Mouse (Mus musculus): ENCODE results near the gene Ccn2. TPM values are rescaled to one million over a fixed set of nuclear protein-coding genes. Genes with fewer than 3 reads are reported as not detected.

The Ccn2 gene
- total and polyA plus RNA-seq, 3 experiments: not detected

DNA sequence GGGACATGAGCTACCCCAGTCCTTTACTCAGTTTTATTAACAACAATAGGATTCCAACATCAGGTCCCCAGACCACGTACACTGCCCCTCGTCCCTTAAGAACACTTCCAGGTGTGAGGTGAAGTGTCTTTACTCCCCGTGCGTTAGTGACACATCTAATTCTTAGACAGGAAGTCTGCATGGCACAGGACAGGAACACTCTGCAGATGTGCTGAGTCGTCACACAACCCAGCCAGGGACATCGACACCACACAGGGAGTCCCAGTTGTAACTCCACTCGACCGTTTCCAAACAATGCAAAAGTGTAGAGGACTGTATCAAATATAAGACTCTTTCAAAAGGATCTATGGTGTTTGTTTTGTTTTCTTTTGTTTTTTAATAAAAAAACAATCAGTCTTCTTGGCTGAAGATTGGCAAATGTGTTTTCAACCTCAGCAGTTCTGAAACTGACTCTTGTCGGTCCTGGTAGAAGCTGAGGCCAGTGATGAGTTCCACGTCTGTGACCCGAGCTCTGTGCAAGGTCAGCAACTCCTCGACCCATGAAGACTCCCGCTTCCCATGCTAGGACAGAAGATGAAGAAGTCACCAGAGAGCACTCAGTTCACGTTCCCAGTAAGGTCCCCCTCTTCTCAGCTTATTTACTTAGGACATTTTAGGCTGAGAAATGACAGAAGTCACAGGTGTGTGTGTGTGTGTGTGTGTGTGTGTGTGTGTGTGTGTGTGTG is 46.3 kb downstream of the Ccn2 start:
- dilution Hi-C loops (cut with MboI; ENCODE audit: extremely low pct_ligation_motif_present, extremely low pct_unique_long_range_greater_than_20kb, low sequenced_read_pairs): no loop called here
- TF ChIP-seq EP300 (IDR thresholded peaks at IDR 0.05; ENCODE audit: low read length) (0 out of 2 replicates have a peak, but pooled peaks have one; percentile 29), MAFK (IDR thresholded peaks at IDR 0.05; ENCODE audit: insufficient replicate concordance, low read length) (peak; percentile 68), UBTF (IDR thresholded peaks at IDR 0.05; ENCODE audit: low read depth, low read length) (no peak), POLR2A (IDR thresholded peaks at IDR 0.05; ENCODE audit: low read depth, low read length) (0 out of 2 replicates have a peak, but pooled peaks have one; percentile 23), MXI1 (IDR thresholded peaks at IDR 0.05; ENCODE audit: low read depth, low read length) (0 out of 2 replicates have a peak, but pooled peaks have one; percentile 24)
- H3K36me3 ChIP-seq (replicated peaks in 1 of 2; ENCODE audit: control insufficient read depth in 1 of 2, insufficient read depth in 1 of 2, low read length in 1 of 2): no peaks in the 10 kb centered on the region

DNA sequence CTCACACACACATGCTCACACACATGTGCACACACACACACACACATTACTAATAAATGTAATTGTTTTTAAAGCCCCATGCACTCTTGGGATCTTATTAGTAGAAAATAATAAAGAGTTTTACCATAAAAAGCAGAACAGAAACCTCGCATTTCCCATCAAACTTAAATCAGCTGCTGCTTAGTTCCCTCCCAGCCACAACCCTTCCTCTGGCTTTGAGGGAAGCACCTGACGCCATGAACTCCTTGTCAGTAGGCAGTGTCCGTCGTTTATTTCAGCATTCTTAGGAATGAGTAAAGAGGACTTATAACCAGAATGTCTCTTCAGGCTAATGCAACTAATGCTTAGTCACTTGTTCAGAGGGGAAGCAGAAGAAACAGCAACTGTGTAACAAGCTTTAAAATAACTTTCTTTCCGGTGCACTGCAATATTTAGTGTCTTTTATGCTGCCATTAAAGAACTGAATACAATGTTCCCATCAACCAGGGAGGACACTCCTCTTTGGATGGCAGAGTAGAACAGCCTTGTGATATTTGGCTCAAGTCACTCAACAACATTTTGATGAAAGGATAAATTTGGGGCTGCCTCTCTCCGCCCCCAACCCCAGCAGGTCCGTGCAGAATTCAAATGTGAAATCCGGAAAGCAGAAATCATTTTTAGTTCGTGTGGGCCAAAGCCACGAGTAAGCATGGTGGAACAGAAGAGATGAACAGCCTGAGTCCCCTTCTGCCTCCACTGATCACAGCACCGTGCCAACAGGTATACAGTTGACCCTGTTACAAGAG is 47.7 kb downstream of the Ccn2 start:
- no peak for DNase-seq (ENCODE audit: extremely low read depth)
- peaks cover 12 to 29% of the 10 kb centered on the region in 2 experiments for H3K4me1 ChIP-seq (ENCODE audit: control insufficient read depth in 1 of 2, insufficient read depth in 2 of 2)
- no peak overlapping the region for H3K4me2 ChIP-seq (ENCODE audit: insufficient read depth, low read depth, poor library complexity, severe bottlenecking)
- no peak overlapping the region for H3K9ac ChIP-seq (ENCODE audit: insufficient read depth, low read depth)
- no peaks in the 10 kb centered on the region for H3K36me3 ChIP-seq (replicated peaks in 1 of 2; ENCODE audit: control insufficient read depth in 1 of 2, insufficient read depth in 1 of 2, low read length in 1 of 2)
- H3K27ac ChIP-seq (ENCODE audit: insufficient read depth, low read depth): no peak overlapping the region
- no peaks in the 10 kb centered on the region for H3K9me3 ChIP-seq (replicated peaks; ENCODE audit: low read length)
- no peak overlapping the region for H3K4me3 ChIP-seq (replicated peaks in 1 of 3; ENCODE audit: low read depth in 2 of 3, low read length in 2 of 3, poor library complexity in 1 of 3)
- no peaks in the 10 kb centered on the region for H3K27me3 ChIP-seq (replicated peaks)
- H3K79me2 ChIP-seq (replicated peaks; ENCODE audit: control insufficient read depth, extremely low read depth, insufficient read depth, poor library complexity, severe bottlenecking): no peaks in the 10 kb centered on the region
- in situ Hi-C loops (cut with MboI; ENCODE audit: low pct_ligation_motif_present, low pct_unique_long_range_greater_than_20kb, low sequenced_read_pairs) (loop anchor here (25.0 kb wide), 1 partner anchor 194 kb away; the partner anchor contains the start of gene Enpp3), dilution Hi-C loops (cut with MboI; ENCODE audit: extremely low pct_ligation_motif_present, extremely low pct_unique_long_range_greater_than_20kb, low sequenced_read_pairs) (no loop called here)
- TF ChIP-seq USF2 (conservative IDR thresholded peaks at IDR 0.05; ENCODE audit: low read depth, low read length) (no peak), EP300 (IDR thresholded peaks at IDR 0.05; ENCODE audit: low read length) (peak; percentile 55; the same call in 1 of the 2 replicates), TCF12 (IDR thresholded peaks at IDR 0.05; ENCODE audit: low read depth, low read length) (no peak), IRF4 (IDR thresholded peaks at IDR 0.05; ENCODE audit: low read depth, low read length) (peak; percentile 62), ZKSCAN1 (IDR thresholded peaks at IDR 0.05; ENCODE audit: borderline replicate concordance, low read depth, low read length) (no peak)

More for the DNA sequence above, 46.3 kb downstream of the Ccn2 start:
- peaks cover 12 to 34% of the 10 kb centered on the region in 2 experiments for H3K4me1 ChIP-seq (ENCODE audit: control insufficient read depth in 1 of 2, insufficient read depth in 2 of 2)
- no peak overlapping the region for H3K4me2 ChIP-seq (ENCODE audit: insufficient read depth, low read depth, poor library complexity, severe bottlenecking)
- no peak overlapping the region for H3K4me3 ChIP-seq (replicated peaks in 1 of 3; ENCODE audit: low read depth in 2 of 3, low read length in 2 of 3, poor library complexity in 1 of 3)
- no peaks in the 10 kb centered on the region for H3K79me2 ChIP-seq (replicated peaks; ENCODE audit: control insufficient read depth, extremely low read depth, insufficient read depth, poor library complexity, severe bottlenecking)
- in situ Hi-C loops (cut with MboI; ENCODE audit: low pct_ligation_motif_present, low pct_unique_long_range_greater_than_20kb, low sequenced_read_pairs): loop anchor here (25.0 kb wide), 1 partner anchor 196 kb away; the partner anchor contains the start of gene Enpp3
- no peak for DNase-seq (ENCODE audit: extremely low read depth)
- H3K27ac ChIP-seq (ENCODE audit: insufficient read depth, low read depth): no peak overlapping the region
- no peak overlapping the region for H3K9ac ChIP-seq (ENCODE audit: insufficient read depth, low read depth)
- H3K27me3 ChIP-seq (replicated peaks): no peaks in the 10 kb centered on the region
- no peaks in the 10 kb centered on the region for H3K9me3 ChIP-seq (replicated peaks; ENCODE audit: low read length)

DNA sequence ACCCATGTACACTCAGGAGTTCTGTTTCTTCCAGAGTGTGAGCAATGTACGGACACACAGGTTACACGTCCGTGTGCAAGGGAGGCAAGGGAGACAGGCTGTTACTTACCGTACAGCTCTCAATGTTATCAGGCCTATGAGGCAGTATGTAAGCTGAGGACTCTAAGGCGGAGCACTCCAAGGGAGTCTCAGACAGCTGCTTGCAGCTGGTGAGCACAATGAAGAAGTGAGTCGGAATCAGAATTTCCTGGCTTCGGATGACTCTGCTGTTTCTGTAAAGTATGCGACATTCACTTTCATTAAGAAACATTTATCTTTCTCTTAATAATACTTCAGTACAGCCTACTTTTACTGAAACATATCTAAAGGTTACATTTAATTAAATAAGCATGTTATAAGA is 49.9 kb downstream of the Ccn2 start:
- H3K4me2 ChIP-seq (ENCODE audit: insufficient read depth, low read depth, poor library complexity, severe bottlenecking): no peak overlapping the region
- H3K27me3 ChIP-seq (replicated peaks): no peaks in the 10 kb centered on the region
- H3K36me3 ChIP-seq (replicated peaks in 1 of 2; ENCODE audit: control insufficient read depth in 1 of 2, insufficient read depth in 1 of 2, low read length in 1 of 2): no peaks in the 10 kb centered on the region
- no peaks in the 10 kb centered on the region for H3K9me3 ChIP-seq (replicated peaks; ENCODE audit: low read length)
- TF ChIP-seq ETS1 (conservative IDR thresholded peaks at IDR 0.05; ENCODE audit: low read depth, low read length): no peak
- no peak for TF ChIP-seq NRF1 (IDR thresholded peaks at IDR 0.05; ENCODE audit: low read depth, low read length)
- no peak for TF ChIP-seq RAD21 (IDR thresholded peaks at IDR 0.05; ENCODE audit: low read depth, low read length)
- H3K27ac ChIP-seq (ENCODE audit: insufficient read depth, low read depth): no peak overlapping the region
- DNase-seq (ENCODE audit: extremely low read depth): no peak
- H3K9ac ChIP-seq (ENCODE audit: insufficient read depth, low read depth): no peak overlapping the region
- H3K4me1 ChIP-seq (ENCODE audit: control insufficient read depth in 1 of 2, insufficient read depth in 2 of 2): peaks cover 12 to 29% of the 10 kb centered on the region in 2 experiments
- dilution Hi-C loops (cut with MboI; ENCODE audit: extremely low pct_ligation_motif_present, extremely low pct_unique_long_range_greater_than_20kb, low sequenced_read_pairs): no loop called here
- in situ Hi-C loops (cut with MboI; ENCODE audit: low pct_ligation_motif_present, low pct_unique_long_range_greater_than_20kb, low sequenced_read_pairs): loop anchor here (25.0 kb wide), 1 partner anchor 192 kb away; the partner anchor contains the start of gene Enpp3
- no peak overlapping the region for H3K4me3 ChIP-seq (replicated peaks in 1 of 3; ENCODE audit: low read depth in 2 of 3, low read length in 2 of 3, poor library complexity in 1 of 3)
- no peaks in the 10 kb centered on the region for H3K79me2 ChIP-seq (replicated peaks; ENCODE audit: control insufficient read depth, extremely low read depth, insufficient read depth, poor library complexity, severe bottlenecking)
